Mouse (Mus musculus) midbrain, embryonic 12.5 days (tissue): Measurements from ENCODE around the gene Usp10. TPM values are rescaled to one million over a fixed set of nuclear protein-coding genes. Genes with fewer than 3 reads are reported as not detected.

Source experiments
- ATAC-seq: fragments of 200-750 bp; cut with Nextera tagmentation; 2 replicates; pipeline ENCODE4 v1.8.0; 2017; ENCODE audit warnings: low read depth, moderate TSS enrichment, moderate library complexity; ENCODE audit not compliant: low FRiP score
- H3K27ac ChIP-seq: fragments of 300-500 bp; sonication (generic); replicated peaks from 2 replicates; pipeline ENCODE4 v1.5.1; 2016; ENCODE audit warnings: mild to moderate bottlenecking
- H3K27me3 ChIP-seq: fragments of 300-500 bp; sonication (generic); 2 replicates; pipeline ENCODE4 v1.6.1; 2016; ENCODE audit warnings: mild to moderate bottlenecking
- H3K36me3 ChIP-seq: fragments of 300-500 bp; sonication (generic); 2 replicates; pipeline ENCODE4 v1.6.1; 2016
- H3K4me1 ChIP-seq: fragments of 300-500 bp; sonication (generic); 2 replicates; pipeline ENCODE4 v1.6.1; 2016
- H3K4me2 ChIP-seq: fragments of 300-500 bp; sonication (generic); replicated peaks from 2 replicates; pipeline ENCODE4 v1.6.1; 2016; ENCODE audit warnings: mild to moderate bottlenecking, moderate library complexity
- H3K4me3 ChIP-seq: fragments of 300-500 bp; sonication (generic); 2 replicates; pipeline ENCODE4 v1.5.1; 2016; ENCODE audit warnings: mild to moderate bottlenecking
- H3K9ac ChIP-seq: fragments of 300-500 bp; sonication (generic); replicated peaks from 2 replicates; pipeline ENCODE4 v1.6.1; 2016; ENCODE audit warnings: mild to moderate bottlenecking, moderate library complexity
- H3K9me3 ChIP-seq: fragments of 300-500 bp; sonication (generic); 2 replicates; pipeline ENCODE4 v1.6.1; 2016; ENCODE audit warnings: mild to moderate bottlenecking
- WGBS: fragments of 180-500 bp; shearing (Covaris S2); methylation state at CpG from one replicate; pipeline ENCODE4 v1.1.7; 2016; 5-methylcytosine and 5-hydroxymethylcytosine counted together
- polyA plus RNA-seq: library from polyadenylated mRNA; unstranded; fragments of >200 nt; fragmentation: Nextera tagmentation; extraction: Ambion mirVana; gene quantifications from 2 replicates; pipeline ENCODE4 v1.2.1, GENCODE M21; 2016

Gene Usp10
- polyA plus RNA-seq, 1 experiment from 2014 or later: 147 TPM

- Histone ChIP-seq H3K27me3 (no peaks in the 10 kb centered on the region), H3K4me2 (no peak overlapping the region), H3K36me3 (peaks cover 54% of the 10 kb centered on the region), H3K4me1 (no peaks in the 10 kb centered on the region), H3K9me3 (no peaks in the 10 kb centered on the region), H3K4me3 (no peak overlapping the region), H3K27ac (no peak overlapping the region), H3K9ac (no peak overlapping the region)
- no peak for ATAC-seq
- WGBS: 94% methylated on average over 18 of the region's 18 CpGs
Observed at GRCm38 (mm10) chr8:119941471-119941870, 31.3 kb downstream of the Usp10 start.

- Histone ChIP-seq H3K9me3 (no peaks in the 10 kb centered on the region), H3K27me3 (no peaks in the 10 kb centered on the region), H3K9ac (no peak overlapping the region), H3K4me2 (no peak overlapping the region), H3K27ac (no peak overlapping the region), H3K36me3 (peaks cover 62% of the 10 kb centered on the region), H3K4me1 (peaks cover 8% of the 10 kb centered on the region), H3K4me3 (no peak overlapping the region)
- WGBS: 95% methylated on average over 10 of the region's 10 CpGs
- ATAC-seq: no peak
Observed at GRCm38 (mm10) chr8:119943616-119944015, 33.5 kb downstream of the Usp10 start.

GRCm38 (mm10) chr8:119944096-119944811, 34.1 kb downstream of the Usp10 start:
- no peak overlapping the region for H3K9ac ChIP-seq
- no peak overlapping the region for H3K27ac ChIP-seq
- peaks cover 11% of the 10 kb centered on the region for H3K4me1 ChIP-seq
- ATAC-seq: no peak
- whole genome bisulfite sequencing: 68% methylated on average over 9 of the region's 9 CpGs
- H3K9me3 ChIP-seq: no peaks in the 10 kb centered on the region
- no peaks in the 10 kb centered on the region for H3K27me3 ChIP-seq
- peaks cover 63% of the 10 kb centered on the region for H3K36me3 ChIP-seq
- no peak overlapping the region for H3K4me2 ChIP-seq
- H3K4me3 ChIP-seq: no peak overlapping the region

- Histone ChIP-seq H3K27ac (no peak overlapping the region), H3K4me2 (no peak overlapping the region), H3K36me3 (peaks cover 75% of the 10 kb centered on the region), H3K4me1 (peaks cover 11% of the 10 kb centered on the region), H3K27me3 (no peaks in the 10 kb centered on the region), H3K9me3 (no peaks in the 10 kb centered on the region), H3K9ac (no peak overlapping the region), H3K4me3 (no peak overlapping the region)
- no peak for ATAC-seq
- WGBS: 89% methylated on average over 8 of the region's 8 CpGs
Observed at GRCm38 (mm10) chr8:119946326-119946865, 36.2 kb downstream of the Usp10 start.

GRCm38 (mm10) chr8:119947653-119948052, 37.5 kb downstream of the Usp10 start:
- Histone ChIP-seq H3K4me1 (peaks cover 11% of the 10 kb centered on the region), H3K27ac (no peak overlapping the region), H3K9ac (no peak overlapping the region), H3K4me2 (no peak overlapping the region), H3K4me3 (no peak overlapping the region), H3K36me3 (peaks cover 74% of the 10 kb centered on the region), H3K9me3 (no peaks in the 10 kb centered on the region), H3K27me3 (no peaks in the 10 kb centered on the region)
- 91% methylated on average over 19 of the region's 19 CpGs for WGBS
- ATAC-seq: no peak

- Histone ChIP-seq H3K4me2 (no peak overlapping the region), H3K4me3 (no peak overlapping the region), H3K36me3 (peaks cover 74% of the 10 kb centered on the region), H3K9me3 (no peaks in the 10 kb centered on the region), H3K9ac (no peak overlapping the region), H3K4me1 (peaks cover 11% of the 10 kb centered on the region), H3K27ac (no peak overlapping the region), H3K27me3 (no peaks in the 10 kb centered on the region)
- no peak for ATAC-seq
- 76% methylated on average over 15 of the region's 15 CpGs for WGBS
Observed at GRCm38 (mm10) chr8:119948340-119948739, 38.2 kb downstream of the Usp10 start.

GRCm38 (mm10) chr8:119952282-119952681, 42.1 kb downstream of the Usp10 start:
- H3K4me1 ChIP-seq: peaks cover 11% of the 10 kb centered on the region
- no peaks in the 10 kb centered on the region for H3K27me3 ChIP-seq
- H3K4me3 ChIP-seq: no peak overlapping the region
- no peak overlapping the region for H3K4me2 ChIP-seq
- H3K9ac ChIP-seq: no peak overlapping the region
- ATAC-seq: no peak
- no peaks in the 10 kb centered on the region for H3K9me3 ChIP-seq
- H3K36me3 ChIP-seq: peaks cover 96% of the 10 kb centered on the region
- WGBS: 77% methylated on average over 7 of the region's 7 CpGs
- no peak overlapping the region for H3K27ac ChIP-seq

- no peaks in the 10 kb centered on the region for H3K27me3 ChIP-seq
- no peak overlapping the region for H3K9ac ChIP-seq
- H3K36me3 ChIP-seq: peaks cover 96% of the 10 kb centered on the region
- no peak overlapping the region for H3K4me2 ChIP-seq
- no peaks in the 10 kb centered on the region for H3K9me3 ChIP-seq
- H3K27ac ChIP-seq: no peak overlapping the region
- H3K4me1 ChIP-seq: peaks cover 11% of the 10 kb centered on the region
- H3K4me3 ChIP-seq: no peak overlapping the region
- no peak for ATAC-seq
- WGBS: 84% methylated on average over 5 of the region's 5 CpGs
Observed at GRCm38 (mm10) chr8:119952747-119953146, 42.6 kb downstream of the Usp10 start.

- H3K9ac ChIP-seq: no peak overlapping the region
- H3K4me3 ChIP-seq: no peak overlapping the region
- H3K36me3 ChIP-seq: peaks cover 81% of the 10 kb centered on the region
- H3K4me2 ChIP-seq: no peak overlapping the region
- no peak for ATAC-seq
- 95% methylated on average over 8 of the region's 8 CpGs for WGBS
- no peaks in the 10 kb centered on the region for H3K27me3 ChIP-seq
- no peaks in the 10 kb centered on the region for H3K4me1 ChIP-seq
- no peak overlapping the region for H3K27ac ChIP-seq
- H3K9me3 ChIP-seq: no peaks in the 10 kb centered on the region
Observed at GRCm38 (mm10) chr8:119955333-119955732, 45.2 kb downstream of the Usp10 start.

- H3K27ac ChIP-seq: no peak overlapping the region
- H3K4me2 ChIP-seq: no peak overlapping the region
- H3K36me3 ChIP-seq: peaks cover 54% of the 10 kb centered on the region
- H3K9me3 ChIP-seq: no peaks in the 10 kb centered on the region
- no peak overlapping the region for H3K4me3 ChIP-seq
- H3K4me1 ChIP-seq: no peaks in the 10 kb centered on the region
- no peaks in the 10 kb centered on the region for H3K27me3 ChIP-seq
- 93% methylated on average over 10 of the region's 10 CpGs for WGBS
- no peak for ATAC-seq
- H3K9ac ChIP-seq: no peak overlapping the region
Observed at GRCm38 (mm10) chr8:119958076-119958475, 47.9 kb downstream of the Usp10 start.

- H3K9me3 ChIP-seq: no peaks in the 10 kb centered on the region
- H3K9ac ChIP-seq: no peak overlapping the region
- H3K36me3 ChIP-seq: peaks cover 29% of the 10 kb centered on the region
- no peak overlapping the region for H3K4me3 ChIP-seq
- H3K4me2 ChIP-seq: no peak overlapping the region
- 0 out of 2 replicates have a peak, but pooled peaks have one; percentile 19 for ATAC-seq
- H3K27me3 ChIP-seq: no peaks in the 10 kb centered on the region
- WGBS: 60% methylated on average over 5 of the region's 5 CpGs
- peak overlapping the region; percentile 30; the same call in 1 of the 2 replicates for H3K27ac ChIP-seq
- H3K4me1 ChIP-seq: no peaks in the 10 kb centered on the region
Observed at GRCm38 (mm10) chr8:119960531-119961104, 50.5 kb downstream of the Usp10 start.

GRCm38 (mm10) chr8:119964859-119965258, 54.7 kb downstream of the Usp10 start:
- WGBS: 84% methylated on average over 4 of the region's 4 CpGs
- no peaks in the 10 kb centered on the region for H3K4me1 ChIP-seq
- ATAC-seq: no peak
- H3K4me2 ChIP-seq: no peak overlapping the region
- no peak overlapping the region for H3K27ac ChIP-seq
- no peak overlapping the region for H3K4me3 ChIP-seq
- no peaks in the 10 kb centered on the region for H3K36me3 ChIP-seq
- H3K9ac ChIP-seq: no peak overlapping the region
- no peaks in the 10 kb centered on the region for H3K27me3 ChIP-seq
- H3K9me3 ChIP-seq: no peaks in the 10 kb centered on the region; the same call in 1 of the 2 replicates
